Mouse (Mus musculus) lung, postnatal 36 days (tissue): ENCODE data around the gene Gm4871.

Experiments
- DNase-seq: peaks from one replicate; pipeline ENCODE4 v3.0.0; 2022; ENCODE audit warnings: mixed read lengths

The Gm4871 gene

DNA sequence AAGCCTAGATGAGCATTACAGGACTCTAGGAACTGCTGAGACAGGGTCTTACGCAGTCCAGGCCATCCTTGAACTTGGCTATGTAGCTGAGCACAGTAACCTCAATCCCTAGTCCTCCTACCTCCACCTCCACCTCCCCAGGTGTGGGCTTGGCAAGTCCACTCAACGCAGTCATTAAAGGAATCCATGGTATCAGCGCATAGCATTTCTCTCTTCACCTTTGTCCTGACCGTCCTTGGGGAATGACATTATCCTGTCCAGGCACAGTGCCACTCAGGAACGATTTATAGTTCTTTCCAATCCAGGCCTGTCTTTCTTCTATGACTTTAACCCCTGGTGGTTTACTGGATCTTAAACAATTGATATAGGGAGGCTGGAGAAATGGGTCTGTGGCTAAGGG is 42.1 kb downstream of the Gm4871 start:
- no peak for DNase-seq

GRCm38 (mm10) chr5:144990051-144990450 is 42.5 kb downstream of the Gm4871 start:
- no peak for DNase-seq

DNA sequence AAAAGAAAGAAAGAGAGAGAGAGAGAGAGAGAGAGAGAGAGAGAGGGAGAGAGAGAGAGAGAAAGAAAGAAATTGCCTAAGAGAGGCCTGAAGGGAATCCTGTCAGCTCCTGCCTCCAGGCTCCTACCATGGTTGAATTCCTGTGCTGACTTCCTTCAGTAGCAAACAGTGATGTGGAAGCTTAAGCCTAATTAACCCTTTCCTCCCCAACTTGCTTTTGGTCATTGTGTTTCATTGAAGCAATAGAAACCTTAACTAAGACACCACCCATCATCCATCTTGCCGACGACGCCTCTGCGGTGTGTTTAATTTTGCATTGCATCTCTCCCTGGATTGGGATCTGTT is 43.5 kb downstream of the Gm4871 start:
- DNase-seq = no peak

DNA sequence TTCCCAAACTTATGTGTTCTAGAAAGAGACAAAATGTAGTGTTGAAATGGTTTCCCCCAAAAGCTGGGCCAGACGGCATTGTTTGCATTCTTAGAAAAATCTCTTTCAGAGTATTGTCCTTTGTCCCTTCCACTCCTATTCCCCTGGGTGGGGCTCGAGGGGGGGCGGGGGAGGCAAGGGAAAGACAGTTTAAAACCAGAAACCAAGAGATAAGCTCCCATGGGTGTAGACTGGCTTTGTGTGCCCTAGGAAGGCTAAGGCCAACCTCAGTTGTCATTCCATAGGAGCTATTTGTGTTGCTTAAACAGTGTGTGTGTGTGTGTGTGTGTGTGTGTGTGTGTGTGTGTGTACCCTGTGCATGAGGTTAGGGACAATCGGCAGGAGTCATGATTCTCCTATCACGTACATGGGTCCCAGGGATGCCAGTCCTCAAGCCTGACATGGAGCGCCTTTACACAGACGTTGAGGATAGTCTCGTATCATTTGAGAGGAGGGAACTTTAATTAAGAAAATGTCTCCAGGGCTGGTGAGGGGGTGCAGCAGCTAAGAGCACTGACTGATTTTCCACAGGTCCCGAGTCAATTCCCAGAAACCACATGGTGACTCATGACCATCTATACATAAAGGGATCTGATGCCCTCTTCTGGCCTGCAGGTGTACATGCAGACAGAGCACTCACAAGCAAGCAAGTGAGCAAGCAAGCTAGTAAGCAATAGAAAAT is 44.1 kb downstream of the Gm4871 start:
- DNase-seq = peak; percentile 78

DNA sequence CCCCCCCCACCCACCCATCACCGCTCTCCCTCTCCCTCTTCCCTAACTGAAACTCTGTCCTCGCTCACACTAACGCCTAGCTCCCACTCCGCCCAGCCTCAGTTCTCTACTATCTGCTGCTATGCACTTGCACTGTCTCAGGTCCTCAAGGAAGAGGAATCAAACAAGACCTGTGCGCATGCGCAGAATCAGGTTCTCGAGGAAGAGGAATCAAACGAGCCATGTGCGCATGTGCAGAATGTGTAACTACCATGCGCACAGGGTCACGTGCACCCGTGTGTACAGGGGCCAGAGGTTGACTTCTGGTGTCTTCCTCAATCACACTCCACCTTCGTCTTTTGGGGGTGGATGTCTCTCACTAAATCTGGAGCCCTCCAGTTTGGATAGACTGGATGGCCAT is 45.0 kb downstream of the Gm4871 start:
- no peak for DNase-seq

DNA sequence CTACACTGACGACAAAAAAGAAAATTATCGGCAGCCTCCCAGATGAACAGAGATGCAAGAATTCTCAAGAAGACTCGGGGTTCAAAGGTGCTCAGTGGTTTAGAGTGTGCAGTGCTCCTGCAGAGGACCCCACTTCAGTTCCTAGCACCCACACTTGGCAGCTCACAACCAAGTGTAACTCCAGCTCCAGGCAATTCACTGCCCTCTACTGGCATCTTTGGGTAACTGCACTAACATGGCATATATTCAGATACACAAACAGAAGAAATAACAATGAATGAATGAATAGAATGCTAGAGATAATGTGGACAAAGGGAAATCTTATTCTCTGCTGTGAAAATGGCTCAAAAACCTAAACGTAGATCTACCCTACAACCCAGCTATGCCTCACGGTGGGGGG is 47.7 kb downstream of the Gm4871 start:
- DNase-seq = no peak

- no peak for DNase-seq
These were observed 49.3 kb downstream of the Gm4871 start for GRCm38 (mm10) chr5:144983227-144983626.
